Mouse (Mus musculus): Measurements from ENCODE around the gene Ddah2. TPM values are rescaled to one million over a fixed set of nuclear protein-coding genes. Genes with fewer than 3 reads are reported as not detected.
A peak's percentile ranks its signal among the peaks of the same experiment; 100 is the strongest.

Gene Ddah2
- polyA plus RNA-seq, 1 experiment from 2014 or later = 15.8 TPM

- peaks cover 62% of the 10 kb centered on the region for H3K36me3 ChIP-seq (replicated peaks; ENCODE audit: insufficient read depth, low read length)
- no peaks in the 10 kb centered on the region for H3K9me3 ChIP-seq (ENCODE audit: low read length)
- peaks cover 10% of the 10 kb centered on the region for H3K4me1 ChIP-seq (ENCODE audit: insufficient read depth)
- DNase-seq (no peak), ATAC-seq (no peak)
- TF ChIP-seq EP300 (IDR thresholded peaks at IDR 0.05; ENCODE audit: low read depth) = no peak
- TF ChIP-seq CTCF (IDR thresholded peaks at IDR 0.05; ENCODE audit: low read depth) = no peak
- H3K27ac ChIP-seq (ENCODE audit: low read depth) = no peak overlapping the region
- H3K9ac ChIP-seq (replicated peaks) = no peak overlapping the region
- no peaks in the 10 kb centered on the region for H3K27me3 ChIP-seq (ENCODE audit: insufficient read depth, low read length)
- H3K4me2 ChIP-seq (ENCODE audit: low read depth, low read length) = no peak overlapping the region
- no peak overlapping the region for H3K4me3 ChIP-seq (ENCODE audit: low read depth, low read length)
- WGBS (ENCODE audit: insufficient replicate concordance) = 83% methylated on average over 15 of the region's 15 CpGs
Measured at GRCm38 (mm10) chr17:35094475-35095365, 35.9 kb downstream of the Ddah2 start.

- Histone ChIP-seq H3K9ac (replicated peaks) (no peak overlapping the region), H3K9me3 (ENCODE audit: low read length) (no peaks in the 10 kb centered on the region), H3K4me1 (ENCODE audit: insufficient read depth) (no peaks in the 10 kb centered on the region), H3K36me3 (replicated peaks; ENCODE audit: insufficient read depth, low read length) (peaks cover 71% of the 10 kb centered on the region), H3K4me3 (ENCODE audit: low read depth, low read length) (no peak overlapping the region), H3K27me3 (ENCODE audit: insufficient read depth, low read length) (no peaks in the 10 kb centered on the region), H3K27ac (ENCODE audit: low read depth) (no peak overlapping the region), H3K4me2 (ENCODE audit: low read depth, low read length) (no peak overlapping the region)
- 94% methylated on average over 12 of the region's 12 CpGs for WGBS (ENCODE audit: insufficient replicate concordance)
- TF ChIP-seq EP300 (IDR thresholded peaks at IDR 0.05; ENCODE audit: low read depth) (no peak), CTCF (IDR thresholded peaks at IDR 0.05; ENCODE audit: low read depth) (no peak)
- DNase-seq (no peak), ATAC-seq (no peak)
Measured at GRCm38 (mm10) chr17:35096597-35096996, 37.8 kb downstream of the Ddah2 start.

GRCm38 (mm10) chr17:35097164-35097655, 38.4 kb downstream of the Ddah2 start:
- Histone ChIP-seq H3K4me2 (ENCODE audit: low read depth, low read length) (no peak overlapping the region), H3K36me3 (replicated peaks; ENCODE audit: insufficient read depth, low read length) (peaks cover 72% of the 10 kb centered on the region)
- ATAC-seq = no peak

GRCm38 (mm10) chr17:35100196-35100765, 41.4 kb downstream of the Ddah2 start:
- WGBS (ENCODE audit: insufficient replicate concordance) = 65% methylated on average over 10 of the region's 10 CpGs
- Histone ChIP-seq H3K4me2 (ENCODE audit: low read depth, low read length) (no peak overlapping the region), H3K27me3 (ENCODE audit: insufficient read depth, low read length) (no peaks in the 10 kb centered on the region), H3K4me1 (ENCODE audit: insufficient read depth) (peaks cover 28% of the 10 kb centered on the region), H3K9ac (replicated peaks) (no peak overlapping the region), H3K4me3 (ENCODE audit: low read depth, low read length) (no peak overlapping the region), H3K27ac (ENCODE audit: low read depth) (no peak overlapping the region), H3K36me3 (replicated peaks; ENCODE audit: insufficient read depth, low read length) (peaks cover 57% of the 10 kb centered on the region), H3K9me3 (ENCODE audit: low read length) (no peaks in the 10 kb centered on the region)
- TF ChIP-seq CTCF (IDR thresholded peaks at IDR 0.05; ENCODE audit: low read depth) (no peak), EP300 (IDR thresholded peaks at IDR 0.05; ENCODE audit: low read depth) (no peak)
- no peak for DNase-seq
- no peak for ATAC-seq

More at GRCm38 (mm10) chr17:35097164-35097655, 38.4 kb downstream of the Ddah2 start:
- Histone ChIP-seq H3K27ac (ENCODE audit: low read depth) (no peak overlapping the region), H3K4me1 (ENCODE audit: insufficient read depth) (peaks cover under 1% of the 10 kb centered on the region; the same call in 1 of the 2 replicates), H3K9ac (replicated peaks) (no peak overlapping the region), H3K27me3 (ENCODE audit: insufficient read depth, low read length) (no peaks in the 10 kb centered on the region), H3K4me3 (ENCODE audit: low read depth, low read length) (no peak overlapping the region), H3K9me3 (ENCODE audit: low read length) (no peaks in the 10 kb centered on the region)
- WGBS (ENCODE audit: insufficient replicate concordance) = 91% methylated on average over 12 of the region's 12 CpGs
- no peak for DNase-seq
- TF ChIP-seq CTCF (IDR thresholded peaks at IDR 0.05; ENCODE audit: low read depth) (no peak), EP300 (IDR thresholded peaks at IDR 0.05; ENCODE audit: low read depth) (no peak)

- Histone ChIP-seq H3K4me3 (ENCODE audit: low read depth, low read length) (no peak overlapping the region), H3K27ac (ENCODE audit: low read depth) (no peak overlapping the region), H3K36me3 (replicated peaks; ENCODE audit: insufficient read depth, low read length) (peaks cover 54% of the 10 kb centered on the region), H3K27me3 (ENCODE audit: insufficient read depth, low read length) (no peaks in the 10 kb centered on the region), H3K9me3 (ENCODE audit: low read length) (no peaks in the 10 kb centered on the region), H3K9ac (replicated peaks) (no peak overlapping the region), H3K4me2 (ENCODE audit: low read depth, low read length) (no peak overlapping the region), H3K4me1 (ENCODE audit: insufficient read depth) (peaks cover 37% of the 10 kb centered on the region)
- DNase-seq (no peak), ATAC-seq (no peak)
- TF ChIP-seq CTCF (IDR thresholded peaks at IDR 0.05; ENCODE audit: low read depth) (no peak), EP300 (IDR thresholded peaks at IDR 0.05; ENCODE audit: low read depth) (no peak)
- WGBS (ENCODE audit: insufficient replicate concordance) = 83% methylated on average over 11 of the region's 11 CpGs
Measured at GRCm38 (mm10) chr17:35101161-35101560, 42.3 kb downstream of the Ddah2 start.

GRCm38 (mm10) chr17:35102299-35102698, 43.5 kb downstream of the Ddah2 start:
- TF ChIP-seq CTCF (IDR thresholded peaks at IDR 0.05; ENCODE audit: low read depth) (no peak), EP300 (IDR thresholded peaks at IDR 0.05; ENCODE audit: low read depth) (no peak)
- no peak overlapping the region for H3K27ac ChIP-seq (ENCODE audit: low read depth)
- WGBS (ENCODE audit: insufficient replicate concordance) = 77% methylated on average over 8 of the region's 8 CpGs

More at GRCm38 (mm10) chr17:35102299-35102698, 43.5 kb downstream of the Ddah2 start:
- Histone ChIP-seq H3K9me3 (ENCODE audit: low read length) (no peaks in the 10 kb centered on the region), H3K36me3 (replicated peaks; ENCODE audit: insufficient read depth, low read length) (peaks cover 43% of the 10 kb centered on the region), H3K4me3 (ENCODE audit: low read depth, low read length) (no peak overlapping the region), H3K4me1 (ENCODE audit: insufficient read depth) (peaks cover 38% of the 10 kb centered on the region), H3K9ac (replicated peaks) (peak overlapping the region; percentile 34; the same call in 1 of the 2 replicates), H3K4me2 (ENCODE audit: low read depth, low read length) (no peak overlapping the region), H3K27me3 (ENCODE audit: insufficient read depth, low read length) (no peaks in the 10 kb centered on the region)
- ATAC-seq (no peak), DNase-seq (no peak)

Measured in liver, postnatal 0 days (tissue).